Mouse (Mus musculus) urinary bladder, postnatal 14 days (tissue): ENCODE measurements around the gene Prox1.
A peak's percentile ranks its signal among the peaks of the same experiment; 100 is the strongest.

ENCODE experiments used
- DNase-seq: peaks from one replicate; pipeline ENCODE4 v3.0.0; 2021; ENCODE audit warnings: low spot score

Prox1 gene

DNA sequence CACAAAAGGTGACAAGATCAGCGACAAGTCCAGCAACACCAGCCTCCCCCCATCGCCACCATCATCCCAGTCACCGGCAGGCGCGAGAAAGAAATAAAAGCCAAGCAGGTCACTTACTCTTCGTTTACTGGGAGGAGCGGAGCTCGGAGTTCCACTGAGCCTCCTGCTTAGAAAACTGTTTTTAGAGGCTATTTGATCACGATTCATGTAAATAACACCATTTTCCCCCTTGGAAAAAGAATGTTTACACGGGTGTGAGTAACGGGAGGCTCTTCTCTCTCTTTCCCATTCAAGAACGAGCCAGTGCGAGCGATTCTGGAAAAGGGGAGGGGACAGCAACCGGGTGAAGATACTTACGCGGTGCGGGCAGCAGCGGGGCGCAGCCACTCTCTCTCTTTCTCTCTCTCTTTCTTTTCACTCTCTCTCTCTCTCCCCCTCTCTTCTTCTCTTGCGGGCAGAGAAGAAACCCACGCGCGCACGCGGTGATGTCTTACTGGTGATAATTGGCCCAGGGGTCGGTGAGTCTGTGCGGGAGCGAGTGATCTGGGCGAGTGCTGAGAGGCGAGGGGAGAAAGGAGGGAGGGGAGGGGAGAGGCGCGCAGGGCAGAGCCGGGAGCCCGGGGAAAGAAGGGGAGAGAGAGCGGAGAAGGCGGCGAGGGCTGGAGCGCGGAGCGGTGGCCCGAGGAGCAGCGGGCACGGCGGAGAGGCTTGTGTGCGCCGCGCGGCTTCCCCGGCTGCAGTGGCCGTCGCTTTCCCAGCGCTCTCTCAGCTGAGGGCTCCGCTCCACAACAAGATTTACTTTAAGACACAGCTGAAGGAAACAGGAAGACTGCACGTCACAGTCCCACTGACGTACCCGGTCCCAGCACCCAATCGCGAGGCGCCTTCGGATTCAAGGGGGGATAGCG lies at the start of gene Prox1:
Prox1 (minus strand) TSS at position 804 of the 908 bp plus-strand sequence.
- DNase-seq = peak; percentile 54

DNA sequence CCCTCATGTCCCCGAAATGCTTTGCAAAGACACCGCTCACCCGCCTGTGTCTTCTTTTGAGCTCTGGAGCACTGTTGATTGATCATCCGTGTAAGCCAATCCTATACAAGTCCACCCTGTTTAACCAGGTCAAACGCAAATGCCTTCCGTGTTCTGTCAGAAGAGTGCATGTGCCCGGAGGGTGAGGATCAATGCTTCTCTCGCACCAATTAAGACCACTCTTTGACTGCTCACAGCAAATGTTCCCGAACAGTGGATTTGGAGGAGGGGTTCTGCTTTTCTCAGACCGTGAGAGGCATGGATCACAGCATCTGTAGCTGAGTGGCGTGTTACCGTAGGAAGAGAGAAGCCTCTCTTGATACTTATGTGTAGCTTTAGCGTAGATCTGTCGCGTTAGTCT lies 46.1 kb upstream of the Prox1 start:
- no peak for DNase-seq

- no peak for DNase-seq
Observed at GRCm38 (mm10) chr1:190214626-190215025, 44.1 kb upstream of the Prox1 start.

DNA sequence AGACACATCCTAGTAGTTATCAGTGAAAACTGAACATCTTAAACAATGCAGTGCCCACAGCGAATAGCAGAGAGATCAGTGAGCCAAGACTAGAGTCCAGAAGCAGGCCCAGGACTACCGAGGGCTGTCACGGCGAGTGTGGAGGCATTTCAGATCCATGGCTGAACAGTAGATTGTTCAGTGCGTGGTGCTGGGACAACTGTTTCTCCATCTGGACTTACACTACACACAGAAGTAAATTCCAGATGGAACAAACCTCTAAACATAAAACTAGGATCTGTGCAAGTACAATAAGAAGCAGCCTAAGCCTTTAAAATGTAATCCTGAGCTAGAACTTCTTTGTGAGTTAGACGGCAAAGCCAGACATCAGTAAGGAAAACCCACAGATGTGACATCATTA lies 42.7 kb upstream of the Prox1 start:
- no peak for DNase-seq

GRCm38 (mm10) chr1:190207246-190207645 lies 36.7 kb upstream of the Prox1 start:
- DNase-seq = no peak

GRCm38 (mm10) chr1:190205691-190206090 lies 35.2 kb upstream of the Prox1 start:
- no peak for DNase-seq

DNA sequence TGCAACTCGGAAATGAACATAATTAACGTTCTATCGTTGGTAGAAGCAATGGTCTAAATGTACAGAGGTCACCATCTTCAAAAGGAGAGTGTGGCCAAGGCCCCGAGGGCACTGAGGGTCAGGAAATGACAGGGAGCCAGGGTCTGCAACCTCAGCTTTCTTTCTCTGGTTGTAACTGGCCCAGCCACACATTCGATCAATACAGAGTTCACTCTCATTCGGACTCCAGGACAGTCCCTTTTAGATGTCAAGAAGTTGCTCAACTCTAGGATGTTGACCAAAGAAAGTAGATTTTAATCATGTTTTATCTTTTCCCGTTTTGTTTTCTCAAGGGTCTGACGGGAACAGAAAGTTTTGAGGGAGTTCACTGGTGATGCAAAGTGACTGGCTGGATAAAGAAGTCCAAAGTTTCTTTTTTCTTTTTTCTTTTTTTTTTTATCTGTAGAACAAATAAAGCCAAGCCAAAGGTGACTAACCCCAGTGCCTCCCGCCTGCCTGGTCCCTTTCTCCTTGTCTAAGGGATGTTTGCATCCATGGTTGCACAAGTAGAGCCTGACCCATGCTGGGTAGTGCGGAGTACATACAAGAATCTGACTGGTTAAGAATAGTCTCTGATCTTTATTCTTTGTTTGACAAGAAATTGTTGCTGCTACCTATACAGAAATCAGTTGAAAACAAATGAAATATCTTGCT lies 34.0 kb upstream of the Prox1 start:
- no peak for DNase-seq

- no peak for DNase-seq
Observed at GRCm38 (mm10) chr1:190201696-190202095, 31.2 kb upstream of the Prox1 start.

- no peak for DNase-seq
Observed at GRCm38 (mm10) chr1:190200996-190201395, 30.5 kb upstream of the Prox1 start.

- no peak for DNase-seq
Observed at GRCm38 (mm10) chr1:190198247-190198646, 27.7 kb upstream of the Prox1 start.

DNA sequence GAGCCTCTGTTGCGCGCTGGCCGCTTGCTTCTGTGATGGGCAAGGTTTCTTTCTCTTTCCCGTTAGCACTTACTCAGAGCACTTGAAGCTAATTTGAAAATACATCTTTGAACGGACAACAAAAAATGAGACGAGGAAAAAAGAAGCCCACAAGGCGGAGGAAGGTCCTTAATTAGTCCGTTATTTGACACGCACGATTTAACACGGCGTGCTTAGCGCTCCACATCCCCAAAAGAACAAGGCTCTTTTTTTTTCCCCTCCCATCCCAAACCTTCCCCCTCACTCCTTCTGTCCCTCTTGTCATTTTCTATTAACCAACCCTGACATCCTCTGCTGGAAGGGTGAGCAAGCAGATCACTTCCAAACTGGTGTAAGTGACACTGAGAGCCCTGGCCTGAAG lies 21.5 kb upstream of the Prox1 start:
- DNase-seq = no peak

DNA sequence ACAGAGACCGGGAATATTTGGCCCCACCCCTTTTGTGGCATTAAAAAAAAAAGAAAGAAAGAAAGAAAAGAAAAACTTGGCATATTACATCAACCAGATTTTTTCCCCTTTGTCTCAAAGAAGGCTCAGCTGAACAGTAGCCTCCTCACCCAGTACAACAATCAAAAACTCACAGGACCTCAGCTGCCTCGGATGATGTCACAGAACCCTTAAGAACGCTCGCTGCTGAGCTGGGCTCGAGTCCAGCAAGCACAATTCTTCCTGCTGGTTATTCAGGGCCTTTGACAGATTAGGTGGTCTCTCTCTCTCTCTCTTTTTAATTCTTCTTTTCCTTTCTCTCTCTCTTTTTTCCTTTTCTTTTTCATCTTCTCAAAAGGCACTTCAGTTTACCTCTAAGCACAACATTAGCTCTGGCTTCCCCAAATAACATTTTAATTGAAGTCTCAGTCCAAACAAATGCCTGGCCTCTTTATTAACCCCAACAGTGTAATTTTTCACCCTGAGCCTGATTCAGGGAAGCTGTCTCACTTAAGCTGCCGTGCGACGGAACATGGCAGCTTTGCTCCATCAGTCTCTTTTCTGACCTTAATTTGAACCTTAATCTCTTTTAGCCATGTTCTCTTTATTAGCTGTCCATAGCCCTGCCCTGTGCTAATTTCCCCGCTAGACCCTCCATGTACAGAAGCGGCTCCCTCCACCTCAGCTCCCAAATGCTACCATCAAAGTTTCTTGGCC lies 19.9 kb upstream of the Prox1 start:
- no peak for DNase-seq

DNA sequence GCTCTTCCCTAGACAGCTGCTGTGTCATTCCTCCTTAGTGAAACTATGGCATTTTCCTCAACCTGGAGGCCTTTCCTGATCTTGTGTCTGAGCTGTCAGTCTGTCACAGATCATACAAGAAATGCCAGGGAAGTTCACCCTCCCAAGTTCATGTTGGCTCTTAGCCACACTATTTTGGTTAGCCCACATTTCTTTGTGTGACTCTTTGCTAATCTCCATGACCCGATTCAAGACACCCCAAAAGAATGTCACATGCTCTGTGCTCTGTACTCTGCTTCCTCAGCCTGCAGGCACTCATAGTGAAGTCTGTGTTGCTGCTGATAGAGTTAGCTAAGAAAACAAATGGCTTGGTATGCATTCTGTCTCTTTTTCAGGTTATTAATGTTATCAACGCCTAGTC lies 18.6 kb upstream of the Prox1 start:
- DNase-seq = no peak

DNA sequence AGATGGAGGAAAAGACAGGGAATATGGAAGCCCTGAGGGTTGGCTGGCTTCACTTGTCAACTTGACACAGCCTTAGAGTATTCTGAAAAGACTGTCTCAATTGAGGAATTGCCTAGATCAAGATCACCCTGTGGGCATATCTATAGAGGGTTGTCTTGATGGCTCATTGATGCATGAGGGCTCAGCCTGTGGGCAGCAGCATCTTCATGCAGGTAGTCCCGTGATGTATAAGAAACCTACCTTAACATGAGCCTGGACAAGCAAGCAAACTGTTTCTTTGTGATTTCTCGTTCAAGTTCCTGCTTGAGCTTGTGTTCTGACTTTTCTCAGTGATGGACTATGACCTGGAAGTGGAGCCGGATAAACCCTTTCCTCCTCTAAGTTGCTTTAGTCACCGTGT lies 15.8 kb upstream of the Prox1 start:
- no peak for DNase-seq

DNA sequence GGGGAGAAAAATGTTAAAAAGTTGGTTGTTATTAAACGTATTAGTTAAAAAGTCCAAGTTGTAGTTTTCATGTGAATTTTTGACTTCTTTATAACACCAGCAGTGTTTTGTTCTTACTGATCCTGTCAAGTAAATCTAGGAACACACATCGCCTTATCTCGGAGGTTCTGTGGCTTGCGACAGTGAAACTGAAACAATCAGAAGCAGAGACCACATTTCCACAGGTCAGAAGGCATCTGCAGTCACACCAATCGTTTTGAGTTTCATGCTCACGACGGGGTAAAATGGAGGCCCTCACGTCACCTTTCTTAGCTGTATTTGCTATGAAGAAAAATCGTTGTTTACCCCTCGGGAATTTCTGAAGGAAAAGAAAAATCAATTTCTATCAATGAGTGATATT lies 14.8 kb upstream of the Prox1 start:
- no peak for DNase-seq

- DNase-seq = no peak
Observed at GRCm38 (mm10) chr1:190183574-190183973, 13.1 kb upstream of the Prox1 start.

- DNase-seq = no peak
Observed at GRCm38 (mm10) chr1:190181765-190182164, 11.3 kb upstream of the Prox1 start.

GRCm38 (mm10) chr1:190180861-190181260 lies 10.3 kb upstream of the Prox1 start:
- no peak for DNase-seq

GRCm38 (mm10) chr1:190176961-190177360 lies 6.4 kb upstream of the Prox1 start:
- no peak for DNase-seq

- no peak for DNase-seq
Observed at GRCm38 (mm10) chr1:190174671-190175661, 4.5 kb upstream of the Prox1 start.

- DNase-seq = peak; percentile 5
Observed at GRCm38 (mm10) chr1:190174231-190174630, 3.7 kb upstream of the Prox1 start.
